Mouse (Mus musculus) urinary bladder, postnatal 14 days (tissue): Measurements from ENCODE around the gene Rnf43.

Experiments
- DNase-seq: peaks from one replicate; pipeline ENCODE4 v3.0.0; 2021; ENCODE audit warnings: low spot score

The Rnf43 gene

GRCm38 (mm10) chr11:87710262-87710615, 47.7 kb downstream of the Rnf43 start:
- DNase-seq: no peak

- DNase-seq: no peak
These were observed 49.7 kb downstream of the Rnf43 start for GRCm38 (mm10) chr11:87712188-87712587.

- no peak for DNase-seq
These were observed 53.5 kb downstream of the Rnf43 start for GRCm38 (mm10) chr11:87715999-87716398.

GRCm38 (mm10) chr11:87719526-87719925, 57.0 kb downstream of the Rnf43 start:
- no peak for DNase-seq

- no peak for DNase-seq
These were observed 57.8 kb downstream of the Rnf43 start for GRCm38 (mm10) chr11:87720324-87720723.

GRCm38 (mm10) chr11:87720839-87721238, 58.3 kb downstream of the Rnf43 start:
- no peak for DNase-seq

GRCm38 (mm10) chr11:87722168-87722567, 59.6 kb downstream of the Rnf43 start:
- no peak for DNase-seq

- no peak for DNase-seq
These were observed 60.4 kb downstream of the Rnf43 start for GRCm38 (mm10) chr11:87722891-87723290.

- no peak for DNase-seq
These were observed 63.0 kb downstream of the Rnf43 start for GRCm38 (mm10) chr11:87725515-87725914.

GRCm38 (mm10) chr11:87725964-87726562, 63.5 kb downstream of the Rnf43 start:
- peak; percentile 53 for DNase-seq

- DNase-seq: no peak
These were observed 64.5 kb downstream of the Rnf43 start for GRCm38 (mm10) chr11:87727021-87727420.

- no peak for DNase-seq
These were observed 64.9 kb downstream of the Rnf43 start for GRCm38 (mm10) chr11:87727471-87727870.

GRCm38 (mm10) chr11:87728850-87729592, 66.5 kb downstream of the Rnf43 start:
- DNase-seq: no peak

GRCm38 (mm10) chr11:87729593-87730185, 67.2 kb downstream of the Rnf43 start:
- DNase-seq: no peak

- no peak for DNase-seq
These were observed 68.3 kb downstream of the Rnf43 start for GRCm38 (mm10) chr11:87730652-87731310.

GRCm38 (mm10) chr11:87734346-87734745, 71.8 kb downstream of the Rnf43 start:
- no peak for DNase-seq

GRCm38 (mm10) chr11:87735691-87736090, 73.2 kb downstream of the Rnf43 start:
- DNase-seq: no peak

GRCm38 (mm10) chr11:87736647-87737134, 74.2 kb downstream of the Rnf43 start:
- DNase-seq: peak; percentile 70

GRCm38 (mm10) chr11:87737175-87737740, 74.7 kb downstream of the Rnf43 start, which contains the start of gene Supt4a:
Gene Supt4a, plus strand, starts transcription at chr11:87737552.
- peak; percentile 97 for DNase-seq

GRCm38 (mm10) chr11:87743691-87744090, 81.2 kb downstream of the Rnf43 start:
- no peak for DNase-seq

- DNase-seq: no peak
These were observed 82.4 kb downstream of the Rnf43 start for GRCm38 (mm10) chr11:87744964-87745363.
